Mouse (Mus musculus) thymus, postnatal 14 days (tissue): ENCODE results near the gene Mmp9.

Experiments used
- DNase-seq: peaks from one replicate; pipeline ENCODE4 v3.0.0; 2021

The Mmp9 gene

DNA sequence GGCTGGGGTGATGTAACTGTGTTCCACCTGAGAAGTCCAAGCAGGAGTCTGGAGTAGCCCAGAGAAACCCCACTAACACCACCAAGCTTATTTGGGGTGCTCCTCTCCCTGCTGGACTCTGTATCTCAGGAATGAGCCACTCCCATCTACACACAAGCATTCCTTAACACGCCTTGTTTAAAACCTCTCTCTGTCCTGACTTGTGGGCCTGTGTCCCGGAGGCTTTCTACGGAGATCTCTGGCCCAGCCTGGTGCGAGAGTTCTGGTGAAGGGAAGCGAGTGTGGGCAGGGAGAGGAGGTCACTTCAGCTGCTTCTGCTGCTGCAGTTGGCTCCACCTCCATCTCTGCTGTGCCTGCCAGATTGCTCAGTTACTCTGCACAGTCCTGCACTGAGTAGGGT lies 15.6 kb downstream of the Mmp9 start:
- no peak for DNase-seq

DNA sequence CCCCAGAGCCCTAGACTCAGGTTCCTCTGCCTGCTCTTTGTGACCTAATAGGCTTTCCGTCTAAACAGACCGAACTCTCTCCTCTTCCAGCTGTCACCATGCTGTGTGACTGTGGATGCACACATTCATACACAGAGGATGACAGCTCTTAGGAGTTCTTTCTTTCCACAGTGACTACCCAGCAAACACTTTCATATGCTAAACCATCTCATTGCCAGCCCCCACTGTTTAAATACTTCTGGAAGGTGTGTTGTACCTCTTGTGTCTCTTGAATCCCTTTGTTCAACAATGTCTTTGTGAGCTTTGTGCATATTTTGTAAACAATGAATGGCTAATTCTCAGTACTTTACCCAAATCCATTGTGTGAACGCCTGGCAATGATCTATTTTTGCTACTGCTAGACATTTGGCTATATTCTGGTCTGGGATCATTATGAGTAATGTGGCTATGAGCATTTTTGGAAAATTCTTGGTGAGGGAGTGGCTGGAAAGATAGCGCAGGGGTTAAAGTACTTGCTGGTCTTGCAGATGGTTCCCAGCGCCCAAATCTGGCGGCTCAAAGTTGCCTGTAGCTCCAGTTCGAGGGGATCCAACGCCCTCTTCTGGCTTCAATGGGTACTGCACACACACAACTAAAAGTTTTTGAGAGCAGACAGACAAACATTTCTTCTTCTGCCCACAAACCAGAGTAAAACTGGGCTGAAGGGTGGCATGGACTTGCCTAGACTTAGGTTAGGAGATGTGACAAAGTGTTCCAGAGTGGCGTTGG lies 17.2 kb downstream of the Mmp9 start:
- no peak for DNase-seq

DNA sequence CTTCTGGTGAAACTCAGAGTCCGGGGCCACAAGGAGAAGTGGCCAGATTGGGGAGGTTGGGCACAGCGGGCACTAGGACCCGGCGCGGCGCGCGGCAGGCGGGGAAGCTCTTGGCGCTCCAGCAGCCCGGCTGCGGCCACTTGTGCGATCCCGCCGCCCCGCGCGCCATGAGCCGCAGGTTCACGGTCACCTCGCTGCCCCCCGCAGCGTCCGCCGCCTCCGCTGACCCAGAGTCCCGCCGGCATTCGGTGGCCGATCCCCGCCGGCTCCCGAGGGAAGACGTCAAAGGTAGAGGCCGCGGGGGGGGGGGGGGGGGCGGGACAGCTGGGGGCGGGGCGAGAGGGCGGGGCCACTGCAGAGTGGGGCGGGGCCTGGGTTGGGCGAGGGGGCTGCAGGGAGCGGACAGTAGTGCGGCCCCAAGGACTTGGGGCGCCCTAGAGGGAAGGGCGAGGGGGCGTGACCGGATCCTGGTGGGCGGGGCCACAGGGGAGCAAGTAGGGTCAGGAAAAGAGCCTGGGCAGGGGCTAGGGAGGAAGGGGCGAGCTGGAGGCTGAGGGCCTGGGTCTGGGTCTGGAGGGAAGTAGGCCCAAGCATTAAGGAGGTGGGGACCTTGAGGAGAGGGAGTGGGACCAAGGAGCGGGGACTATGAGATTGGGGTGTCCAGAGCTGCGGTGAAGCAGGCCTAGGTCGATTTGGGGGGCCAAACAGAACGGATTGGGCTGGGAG lies 20.3 kb downstream of the Mmp9 start, which contains the start of gene Slc12a5:
Gene Slc12a5 (plus strand): TSS at position 87 of the 726 bp plus-strand sequence.
- DNase-seq: peak; percentile 55

DNA sequence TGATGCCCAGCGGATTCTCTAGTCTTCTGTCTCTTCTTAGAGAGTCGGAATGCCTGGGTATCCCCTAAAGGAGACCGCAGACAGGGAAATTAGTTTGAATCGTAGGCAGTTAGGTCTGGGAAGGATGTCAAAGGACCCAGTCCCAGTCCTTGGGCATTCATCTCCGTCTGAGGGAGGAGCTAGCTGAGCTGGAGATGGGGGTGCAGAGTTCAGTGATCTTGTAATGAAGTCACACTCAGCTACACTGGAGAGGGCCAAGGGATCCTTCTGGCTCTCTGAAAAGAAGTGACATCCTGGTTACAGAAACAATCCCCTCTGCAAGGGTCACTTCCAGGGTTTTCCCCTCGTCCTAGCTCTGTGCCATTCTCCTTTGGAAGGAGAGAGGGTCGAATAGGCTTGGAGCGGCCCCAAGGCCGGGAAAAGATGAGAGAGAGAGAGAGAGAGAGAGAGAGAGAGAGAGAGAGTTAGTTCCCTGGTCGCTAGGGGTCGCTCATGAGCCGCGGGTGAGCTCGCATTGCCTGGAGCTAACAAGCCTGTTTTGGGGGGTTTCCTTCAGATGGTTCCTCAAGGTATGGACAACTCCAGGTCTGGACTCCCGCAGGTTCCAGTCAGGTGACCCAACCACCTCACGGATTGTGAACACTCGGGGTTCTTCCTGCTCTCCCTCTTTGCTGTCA lies 21.1 kb downstream of the Mmp9 start:
- DNase-seq: peak; percentile 77

DNA sequence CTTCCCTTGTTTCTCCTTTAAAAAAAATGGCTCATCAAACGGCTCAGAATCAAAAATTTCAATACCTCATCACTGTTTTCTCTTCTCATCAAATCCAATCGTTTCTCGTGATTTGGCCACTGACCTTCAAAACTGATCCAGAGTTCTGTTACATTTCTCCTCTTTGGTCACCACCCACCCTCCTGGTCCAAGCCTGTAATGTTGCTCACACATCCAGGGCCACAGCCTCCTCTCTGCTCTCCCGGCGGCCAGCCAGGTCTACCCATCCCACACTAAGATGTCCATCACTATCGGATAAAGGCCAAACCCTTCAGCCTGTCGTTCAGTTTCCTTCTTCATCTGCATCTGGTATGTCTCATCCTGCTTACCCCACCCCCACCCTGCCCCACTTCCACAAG lies 21.6 kb downstream of the Mmp9 start:
- DNase-seq: no peak

DNA sequence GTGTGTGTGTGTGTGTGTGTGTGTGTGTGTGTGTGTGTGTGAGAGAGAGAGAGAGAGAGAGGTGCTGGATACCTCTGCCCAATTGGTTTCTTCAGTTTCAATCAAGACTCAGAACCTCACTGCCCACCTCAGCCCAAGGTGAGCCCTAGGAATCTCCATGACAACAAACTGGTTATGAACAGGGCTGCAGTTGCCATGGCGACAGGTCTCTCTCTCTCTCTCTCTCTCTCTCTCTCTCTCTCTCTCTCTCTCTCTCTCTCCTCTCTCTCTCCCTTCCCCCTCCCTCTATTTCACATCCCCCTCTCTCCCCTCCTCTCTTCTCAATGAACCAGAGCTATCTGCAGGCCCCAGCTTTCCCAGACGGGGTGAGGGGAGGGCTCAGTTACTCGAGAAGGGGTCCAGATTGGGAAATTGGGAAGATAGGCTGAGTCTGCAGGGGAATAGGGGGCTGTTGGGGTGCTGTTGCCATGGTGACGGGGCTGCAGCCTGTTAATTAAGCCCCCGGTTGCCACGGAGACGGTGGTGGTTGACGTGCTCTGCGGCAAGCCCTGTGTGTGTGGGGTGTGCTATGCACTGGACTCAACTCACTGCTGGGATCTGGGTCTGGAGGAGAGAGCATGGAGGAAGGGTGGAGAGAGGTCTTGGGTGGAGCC lies 23.8 kb downstream of the Mmp9 start:
- DNase-seq: no peak

DNA sequence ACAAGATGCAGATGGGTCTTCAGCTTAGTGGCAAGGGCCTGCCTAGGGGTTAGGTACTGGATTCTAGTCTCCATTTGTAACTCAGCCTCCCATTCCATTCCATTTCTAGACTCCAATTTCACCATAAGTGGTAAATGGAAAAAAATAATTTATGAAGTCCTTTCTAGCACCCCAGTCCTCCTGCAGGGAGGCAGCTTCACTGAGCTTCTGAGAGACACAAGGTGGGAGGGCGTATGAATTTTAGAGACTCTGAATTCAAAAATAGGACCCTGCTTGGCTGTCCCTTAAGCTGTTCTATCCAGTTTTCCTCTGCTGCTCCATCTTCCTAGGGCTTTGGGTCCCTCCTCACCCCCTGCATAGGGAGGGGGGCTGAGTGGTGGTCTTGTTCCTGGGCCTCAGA lies 24.4 kb downstream of the Mmp9 start:
- DNase-seq: no peak

DNA sequence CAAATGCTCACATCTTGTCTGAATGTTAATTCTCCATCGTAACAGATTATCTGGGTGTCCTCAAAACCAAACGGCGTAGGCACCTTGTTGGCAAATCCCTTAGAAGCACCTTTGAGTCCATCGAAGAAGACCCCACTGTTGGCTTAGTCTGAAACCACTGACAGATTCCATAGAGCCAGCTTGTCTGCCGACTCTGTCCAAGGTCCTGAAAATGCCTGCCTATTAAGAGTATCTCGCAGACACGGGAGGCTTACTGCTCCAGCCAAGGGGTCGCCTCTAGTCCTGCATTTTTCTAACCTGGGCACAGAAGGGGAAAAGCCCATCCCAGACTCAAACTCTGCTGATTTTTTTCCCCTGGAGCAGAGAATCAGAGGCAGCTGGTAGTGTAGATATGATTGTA lies 25.8 kb downstream of the Mmp9 start:
- no peak for DNase-seq

DNA sequence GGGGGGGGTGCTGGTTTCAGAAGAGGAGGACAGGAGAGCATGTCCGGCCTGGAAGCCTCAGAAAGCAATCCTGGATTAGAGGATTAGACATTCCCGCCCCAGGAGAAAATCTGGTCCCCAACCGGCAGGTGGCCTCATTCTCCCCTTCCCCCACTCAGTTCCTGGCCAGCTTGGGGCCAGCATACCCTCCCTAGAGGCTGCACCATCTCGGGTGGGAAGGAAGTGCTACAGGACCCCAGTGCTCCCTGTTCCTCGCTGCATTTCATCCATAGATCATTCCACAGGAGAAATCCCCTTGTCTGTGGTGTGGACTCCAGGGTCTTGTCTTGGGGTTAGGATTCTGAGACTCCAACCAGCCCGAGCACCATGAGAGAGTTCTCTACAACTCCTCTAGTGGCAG lies 26.6 kb downstream of the Mmp9 start:
- no peak for DNase-seq

DNA sequence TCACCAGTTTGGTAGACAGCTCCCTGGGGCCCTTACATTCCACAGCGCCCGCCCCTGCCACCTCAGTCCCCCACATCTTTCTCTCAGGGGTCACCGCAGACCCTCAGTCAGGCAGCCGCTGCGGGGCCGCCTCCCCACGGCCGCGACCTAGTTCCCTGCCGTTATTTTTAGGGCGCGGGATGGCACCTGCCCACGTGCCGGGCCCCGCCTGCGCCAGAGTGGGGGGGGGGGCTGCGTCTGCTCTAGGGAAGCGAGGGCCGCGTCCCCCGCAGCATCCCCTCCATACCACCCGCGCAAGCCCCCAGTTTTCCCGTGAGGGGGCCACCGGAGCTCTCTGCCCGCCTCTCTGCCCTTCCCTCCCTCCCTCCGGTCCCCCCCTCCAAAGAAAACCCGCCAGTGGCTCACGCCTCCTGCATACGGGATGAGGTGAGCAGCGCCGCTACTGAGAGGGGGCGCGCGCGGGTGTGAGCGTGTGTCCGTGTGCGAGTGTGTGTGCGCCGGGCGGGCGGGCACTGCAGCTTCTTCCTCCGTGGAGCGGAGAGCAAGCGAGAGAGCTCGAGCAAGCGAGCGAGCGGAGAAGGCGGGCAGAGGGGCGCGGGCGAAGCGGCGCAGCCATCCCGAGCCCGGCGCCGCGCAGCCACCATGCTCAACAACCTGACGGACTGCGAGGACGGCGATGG lies 27.3 kb downstream of the Mmp9 start:
- DNase-seq: no peak

DNA sequence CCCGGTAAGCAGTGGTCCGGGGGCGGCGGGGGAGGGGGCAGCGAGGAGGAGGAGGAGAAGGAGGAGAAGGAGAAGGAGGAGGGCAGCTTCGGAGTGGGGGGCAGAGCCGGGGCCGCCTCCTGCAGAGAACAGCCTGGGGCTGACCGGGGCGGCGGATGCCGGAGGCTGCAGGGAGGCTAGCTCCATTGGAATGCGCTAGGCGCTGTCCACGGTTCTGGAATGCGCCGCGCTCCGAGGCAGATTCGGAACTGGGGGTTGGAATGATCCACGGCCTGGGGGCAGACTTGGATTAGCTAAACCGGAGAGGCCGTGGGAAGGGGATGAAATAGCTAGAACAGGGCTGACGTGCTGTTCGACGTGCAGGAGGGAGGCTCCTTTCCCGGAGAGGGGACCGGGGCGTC lies 27.9 kb downstream of the Mmp9 start:
- DNase-seq: no peak

DNA sequence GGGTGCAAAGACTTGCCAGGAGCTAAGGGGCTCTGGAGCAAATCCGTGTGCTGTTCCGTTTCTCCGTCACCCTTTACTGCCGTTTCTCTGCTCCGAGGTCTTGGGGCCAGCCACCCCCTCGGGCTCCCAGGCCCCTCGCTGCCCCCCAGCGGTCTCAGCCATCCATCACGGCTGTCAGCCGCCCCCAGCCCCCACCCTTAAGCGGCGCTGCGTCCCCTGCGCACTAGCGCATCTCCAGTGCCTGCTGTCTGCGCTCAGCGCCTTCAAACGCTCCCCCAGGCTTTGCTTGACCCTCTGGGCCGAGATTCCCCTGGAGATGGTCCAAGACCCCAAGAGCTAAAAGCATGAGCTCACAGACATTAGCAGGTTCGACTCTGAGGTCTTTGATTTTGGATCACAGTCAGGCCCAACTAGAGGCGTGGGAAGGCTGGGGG lies 28.8 kb downstream of the Mmp9 start:
- DNase-seq: no peak

DNA sequence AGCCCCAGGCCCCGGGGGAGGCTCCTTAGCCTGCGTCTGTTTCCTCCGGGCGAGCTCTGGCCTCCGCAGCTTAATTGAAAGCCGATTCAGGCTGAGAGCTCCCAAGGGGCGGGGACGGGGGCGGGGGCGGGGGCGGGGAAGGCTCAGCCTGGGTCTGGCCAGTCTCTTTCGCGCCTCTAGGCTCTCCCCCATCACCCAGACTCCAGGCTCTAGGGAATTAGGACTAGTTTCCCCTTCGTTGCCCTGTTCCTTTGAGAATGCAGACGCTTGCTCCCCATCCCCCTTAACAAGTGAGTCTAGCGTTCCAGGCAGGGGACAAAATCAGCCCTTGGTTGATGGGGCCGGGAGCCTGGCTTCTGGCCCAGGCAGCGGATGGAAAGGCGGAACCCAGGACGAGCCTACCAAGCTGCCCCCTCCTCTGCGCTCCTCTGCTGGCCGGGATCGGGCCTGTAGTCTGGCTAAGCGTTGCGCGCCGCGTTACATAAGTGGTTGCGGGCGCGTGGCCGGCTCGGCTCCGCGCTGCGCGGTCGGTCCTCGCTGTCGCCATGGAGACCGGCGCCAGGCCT lies 30.1 kb downstream of the Mmp9 start:
- no peak for DNase-seq

DNA sequence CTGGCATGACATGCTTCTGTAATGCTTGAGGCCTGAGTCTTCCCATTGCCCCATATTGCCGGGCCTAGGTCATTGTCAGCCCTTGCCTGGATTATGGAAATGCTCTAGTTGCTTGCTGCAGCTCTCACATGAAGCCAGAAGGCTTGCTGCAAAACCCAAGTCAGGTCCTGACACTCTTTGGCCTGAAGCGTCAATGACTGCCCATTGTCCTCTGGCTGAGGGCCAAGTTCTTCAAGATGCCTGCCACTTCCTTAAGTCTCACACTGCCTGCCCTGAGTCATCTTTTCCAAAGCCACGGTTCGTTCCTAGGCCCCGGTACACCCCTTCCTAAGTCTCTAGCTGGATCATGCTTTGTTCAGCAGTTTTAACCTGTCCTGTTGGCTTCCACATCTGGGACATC lies 32.1 kb downstream of the Mmp9 start:
- DNase-seq: no peak

DNA sequence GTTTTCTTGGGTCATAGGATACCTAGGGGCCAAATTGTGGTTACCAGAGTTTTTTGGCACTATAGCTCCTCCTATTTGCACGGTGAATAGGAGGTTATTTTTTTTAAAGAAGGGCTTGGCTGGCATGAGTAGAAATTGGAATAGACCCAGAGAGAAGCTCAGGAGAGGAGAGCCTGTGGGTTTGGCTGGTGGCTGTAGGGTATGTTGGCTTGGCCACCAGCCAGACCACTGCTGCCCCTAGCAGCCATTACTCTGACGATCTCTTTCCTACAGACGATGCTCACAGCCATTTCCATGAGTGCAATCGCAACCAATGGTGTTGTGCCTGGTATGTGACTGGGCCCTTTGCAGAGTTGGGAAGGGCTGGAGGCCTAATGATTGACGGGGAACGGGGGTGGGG lies 35.0 kb downstream of the Mmp9 start:
- DNase-seq: no peak

DNA sequence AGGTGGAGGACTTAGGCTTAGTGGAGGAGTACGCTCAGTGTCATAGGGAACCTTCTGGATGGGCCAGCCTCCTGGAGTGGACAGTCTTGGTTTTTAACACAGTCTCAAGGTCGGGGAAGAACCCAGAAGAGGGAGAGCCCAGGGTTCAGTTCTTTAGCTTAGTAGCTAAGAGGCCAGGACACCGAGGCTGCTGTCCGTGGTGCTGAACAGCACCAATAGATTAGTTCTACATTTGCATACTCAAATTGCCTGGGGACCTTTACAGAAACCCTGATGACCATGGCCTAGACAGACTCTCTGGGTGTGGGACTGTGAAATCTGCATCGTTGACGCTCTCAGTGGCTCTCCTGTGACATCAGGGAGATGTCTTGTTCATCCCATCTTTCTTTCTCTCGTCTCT lies 39.2 kb downstream of the Mmp9 start:
- DNase-seq: peak; percentile 57

DNA sequence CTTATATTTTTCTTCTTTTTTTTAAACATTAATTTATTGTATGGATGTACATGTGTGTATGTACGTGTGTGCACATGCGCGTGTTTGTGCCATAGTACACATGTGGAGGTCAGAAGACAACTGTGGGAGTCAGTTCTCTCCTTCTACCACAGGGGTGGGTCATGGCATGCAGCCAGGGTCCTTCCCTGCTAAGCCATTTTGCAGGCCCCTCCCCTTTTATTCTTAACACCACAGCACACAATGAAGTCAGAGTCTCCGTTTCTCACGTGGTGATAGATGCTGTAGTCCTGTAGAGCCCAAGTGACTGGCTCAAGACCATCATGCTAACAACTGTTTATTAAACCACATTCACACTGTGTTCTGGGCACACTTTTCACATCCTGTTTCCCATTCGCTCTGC lies 45.4 kb downstream of the Mmp9 start:
- DNase-seq: no peak

DNA sequence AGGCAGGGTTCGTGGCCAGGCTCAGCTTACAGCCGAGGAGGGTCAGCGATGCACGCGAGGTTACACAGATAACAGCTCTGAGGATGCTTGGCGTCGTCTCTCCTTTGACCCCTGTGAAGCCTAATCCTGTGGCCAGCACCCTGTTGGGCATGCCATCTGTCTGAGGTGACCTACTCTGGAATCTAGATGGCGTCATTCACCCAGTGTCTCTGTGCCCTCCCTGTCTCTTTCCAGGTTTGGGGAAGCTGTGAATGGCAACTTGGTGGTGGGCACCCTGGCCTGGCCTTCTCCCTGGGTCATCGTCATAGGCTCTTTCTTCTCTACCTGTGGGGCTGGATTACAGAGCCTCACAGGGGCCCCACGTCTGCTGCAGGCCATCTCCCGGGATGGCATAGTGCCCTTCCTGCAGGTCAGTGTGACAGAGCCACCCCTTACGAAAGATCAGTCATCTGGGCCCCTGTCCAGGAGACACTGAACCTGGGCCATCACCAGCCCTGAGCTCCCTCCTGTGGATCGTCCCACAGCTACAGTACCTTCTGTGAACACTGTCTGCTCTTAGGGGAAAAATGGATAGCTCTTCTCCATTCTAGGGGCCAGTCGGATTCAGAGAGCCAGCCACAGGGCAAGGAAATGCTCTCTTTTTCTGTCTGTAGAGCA lies 45.9 kb downstream of the Mmp9 start:
- DNase-seq: no peak

DNA sequence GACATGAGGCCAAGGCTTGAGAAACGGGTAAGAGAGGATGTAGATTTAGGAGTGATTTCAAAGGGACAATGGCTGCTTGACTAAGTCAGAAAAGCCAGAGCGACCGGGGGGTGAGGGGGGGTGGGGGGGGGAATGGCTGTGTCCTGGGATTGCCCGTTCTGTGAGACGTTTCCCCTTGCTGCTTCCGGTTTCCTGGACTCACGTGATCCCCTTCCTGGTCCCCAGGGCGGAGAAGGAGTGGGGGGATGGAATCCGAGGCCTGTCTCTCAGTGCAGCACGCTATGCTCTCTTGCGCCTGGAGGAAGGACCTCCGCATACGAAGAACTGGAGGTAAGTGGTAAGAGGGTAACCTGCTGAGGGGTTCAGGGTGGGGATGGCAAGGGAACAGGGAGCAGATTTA lies 48.2 kb downstream of the Mmp9 start:
- DNase-seq: no peak

DNA sequence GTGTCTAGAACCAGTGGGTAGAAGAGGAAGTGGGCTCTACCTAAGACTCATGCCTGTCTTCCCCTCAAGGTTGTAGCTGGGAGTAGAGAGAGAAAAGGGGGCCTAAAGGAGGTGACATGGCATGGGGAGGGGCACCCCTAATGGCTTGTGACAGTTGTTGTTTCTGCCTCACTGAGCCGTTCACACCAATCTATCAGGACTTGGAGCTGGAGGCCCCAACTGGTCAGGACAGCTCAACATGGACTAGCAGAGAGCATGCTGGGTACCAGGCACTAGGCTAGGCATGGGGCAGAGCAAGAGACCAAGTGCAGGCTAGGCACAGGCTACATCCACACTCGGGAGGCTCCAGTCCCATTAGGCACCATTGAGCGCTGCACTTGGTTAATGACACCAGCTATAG lies 50.5 kb downstream of the Mmp9 start:
- no peak for DNase-seq

DNA sequence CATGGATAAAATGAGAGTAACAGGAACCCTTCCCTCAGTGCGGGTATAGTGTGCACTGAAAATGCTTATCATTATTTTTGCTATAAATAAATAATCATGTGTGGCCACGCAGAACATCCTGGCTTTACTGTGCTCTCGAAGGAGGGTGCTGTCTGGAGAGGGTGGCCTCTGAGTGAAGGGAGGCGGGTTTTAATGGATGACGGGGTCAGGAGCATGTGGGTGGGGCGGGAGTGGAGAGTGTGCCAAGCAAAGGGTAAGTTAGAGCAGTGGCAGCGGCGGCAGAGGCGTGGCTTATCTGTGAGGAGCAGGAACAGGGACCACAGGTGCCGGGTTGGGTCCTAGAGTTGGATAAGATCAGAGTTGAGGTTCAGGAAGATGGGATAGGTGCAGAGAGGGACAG lies 51.2 kb downstream of the Mmp9 start:
- no peak for DNase-seq

DNA sequence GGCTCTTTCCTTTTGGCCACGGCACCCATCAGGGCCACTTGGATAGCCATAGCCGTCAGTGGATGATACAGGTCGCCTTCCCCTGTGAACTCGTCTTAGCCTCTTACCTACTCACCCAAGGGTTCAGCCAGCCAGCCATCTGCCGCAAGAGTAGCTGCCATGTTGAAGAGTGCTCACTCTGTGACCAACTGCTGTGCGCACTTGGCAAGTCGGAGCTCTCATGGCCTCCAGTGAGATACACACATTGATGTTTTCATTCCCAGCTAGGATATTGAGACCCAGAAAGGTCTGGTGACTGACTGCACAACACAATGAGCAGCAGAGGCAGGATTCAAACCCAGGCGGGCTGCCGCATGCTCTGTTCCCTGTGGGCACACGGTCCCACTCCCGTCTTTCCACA lies 53.6 kb downstream of the Mmp9 start:
- no peak for DNase-seq
